Mouse (Mus musculus) embryonic fibroblast, embryonic 13.5 days (primary cell): ENCODE measurements around the gene Crk.
"Not testable (repeated sequence)": the region's sequence is repeated elsewhere in the genome, so short reads cannot be mapped to it uniquely, and the experiment has no call there.

Experiments used
- CTCF ChIP-seq: IDR thresholded peaks from 2 replicates; pipeline ENCODE4 v1.5.1; 2011; ENCODE audit warnings: mild to moderate bottlenecking, control low read depth, low read length, moderate library complexity, borderline replicate concordance; ENCODE audit not compliant: insufficient read depth
- POLR2A ChIP-seq: IDR thresholded peaks from 2 replicates; pipeline ENCODE4 v1.6.1; 2011; ENCODE audit warnings: low read depth, mild to moderate bottlenecking, control low read depth, low read length, moderate library complexity

- TF ChIP-seq CTCF, POLR2A: not testable (repeated sequence)
Observed at GRCm38 (mm10) chr11:75727659-75728058, 48.6 kb downstream of the Crk start.
